Mouse (Mus musculus) ovary, adult 10 weeks (tissue): ENCODE data around the gene Gm14226. TPM values are rescaled to one million over a fixed set of nuclear protein-coding genes. Genes with fewer than 3 reads are reported as not detected.

Source experiments
- polyA plus RNA-seq: library from polyadenylated mRNA; stranded (reverse); fragments of 350-450 nt; fragmentation: Illumina TruSeq; extraction: RNeasy Lipid Tissue Mini Kit (QIAGEN cat#74804); gene quantifications from one replicate; pipeline ENCODE4 v1.2.3, GENCODE M21; 2014

The Gm14226 gene
- 14.2 TPM for polyA plus RNA-seq

GRCm38 (mm10) chr2:155018251-155018755 lies at the start of gene Gm14226:
Gm14226 (plus strand) TSS chr2:155018266.

DNA sequence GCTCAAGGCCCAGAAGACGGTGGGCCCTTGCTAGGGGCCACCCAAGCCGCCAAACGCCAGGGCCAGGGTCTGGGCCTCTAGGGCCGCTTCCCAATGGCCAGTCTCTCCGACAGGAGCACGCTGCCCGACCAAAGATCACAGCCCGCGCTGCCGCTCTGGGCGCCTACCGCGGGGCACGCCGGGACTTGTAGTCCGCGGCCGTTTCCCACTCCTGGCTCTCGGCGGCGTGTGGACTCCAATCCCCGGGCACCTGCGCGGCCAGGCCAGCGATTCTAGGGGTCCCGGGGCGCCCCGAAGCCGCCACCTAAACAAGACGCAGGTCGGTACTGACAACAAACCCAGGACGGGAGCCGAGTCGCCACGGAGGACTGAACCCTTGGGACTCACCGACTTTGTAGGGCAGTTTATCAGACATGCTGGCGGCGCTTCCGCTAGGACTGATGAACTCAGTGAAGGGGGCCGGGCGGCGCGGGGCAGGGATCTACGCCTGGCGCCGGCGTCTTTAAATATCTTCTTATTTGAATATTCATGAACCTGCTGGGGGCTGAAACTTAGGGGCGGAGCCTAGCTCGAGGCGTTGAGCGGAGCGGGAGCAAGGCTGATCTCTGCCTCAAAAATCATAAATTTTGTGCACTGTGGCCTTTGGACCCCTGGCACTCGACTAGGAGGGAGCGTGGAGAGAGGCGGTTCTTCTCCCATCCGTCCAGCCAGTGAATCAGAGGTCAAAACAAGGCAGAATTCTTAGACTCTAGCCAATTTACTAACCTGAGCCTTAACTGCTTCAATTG lies 56.1 kb downstream of the Gm14226 start, which contains the start of gene Ahcy:
Gene Ahcy, minus strand, starts transcription at position 520 of the 788 bp plus-strand sequence.

Other genes starting within 250 kb of the Gm14226 start
- gene Gm14214, start 248.2 kb upstream of the Gm14226 start, polyA plus RNA-seq, result not detected
- 202 TPM for gene Raly, start 227.2 kb upstream of the Gm14226 start, polyA plus RNA-seq
- gene a, start 226.9 kb upstream of the Gm14226 start, polyA plus RNA-seq, result not detected
- gene Eif2s2, start 125.3 kb upstream of the Gm14226 start, polyA plus RNA-seq, result 456 TPM
- 34.0 TPM for gene Ahcy, start 56.2 kb downstream of the Gm14226 start, polyA plus RNA-seq
- 111 TPM for gene Itch, start 115.2 kb downstream of the Gm14226 start, polyA plus RNA-seq
- gene Dynlrb1, start 218.3 kb downstream of the Gm14226 start, polyA plus RNA-seq, result 335 TPM